Mouse (Mus musculus) myocyte (in vitro differentiated cells): ENCODE measurements around the gene Cyren.

Source experiments
- MAX ChIP-seq: IDR thresholded peaks from one replicate; pipeline ENCODE4 v1.6.1; 2011; ENCODE audit warnings: low read depth, mild to moderate bottlenecking, control low read depth
- POLR2A ChIP-seq: IDR thresholded peaks from one replicate; pipeline ENCODE4 v1.6.1; 2011; ENCODE audit warnings: low read depth, mild to moderate bottlenecking, control low read depth, moderate library complexity; ENCODE audit not compliant: insufficient read length

DNA sequence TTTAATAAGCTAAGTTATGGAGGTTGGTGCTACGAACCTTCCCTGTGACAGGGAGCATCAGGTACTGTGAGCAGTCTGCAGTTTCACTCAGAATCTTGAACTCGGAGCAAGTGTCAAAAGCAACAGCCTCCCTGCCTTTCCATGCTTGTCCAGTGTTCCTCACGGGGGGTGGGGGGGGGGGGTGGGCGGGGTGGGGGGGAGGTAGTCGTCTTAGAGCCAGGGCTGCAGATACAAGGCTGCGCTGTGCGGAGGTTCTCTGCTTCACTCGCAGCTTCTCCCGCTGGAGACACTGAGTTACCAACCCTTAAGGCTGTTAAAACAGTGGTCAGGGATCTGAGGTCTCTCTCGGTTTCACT lies 9.9 kb downstream of the Cyren start:
- TF ChIP-seq MAX (no peak), POLR2A (no peak)
